Mouse (Mus musculus): ENCODE data around the gene Baz2a.

Gene Baz2a

GRCm38 (mm10) chr10:128175996-128176755, 84.8 kb downstream of the Baz2a start:
- DNase-seq (ENCODE audit: low spot score in 2 of 2): peak; percentile 45 to 49

DNA sequence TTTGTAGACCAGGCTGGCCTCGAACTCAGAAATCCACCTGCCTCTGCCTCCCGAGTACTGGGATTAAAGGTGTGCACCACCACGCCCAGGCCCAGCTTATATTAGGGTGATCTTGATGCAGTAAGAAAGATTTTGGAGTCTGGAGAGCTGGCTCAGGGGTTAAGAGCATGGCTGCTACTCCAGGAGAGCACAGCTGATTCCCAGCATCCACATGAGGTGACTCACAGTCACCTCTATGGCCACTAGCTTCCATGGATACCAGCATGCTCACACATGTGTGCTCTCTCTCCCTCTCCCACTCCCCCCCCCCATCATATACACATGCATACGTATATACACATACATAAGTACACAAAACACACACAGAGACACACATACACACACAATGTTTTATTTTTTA, 85.9 kb downstream of the Baz2a start:
- DNase-seq (ENCODE audit: low spot score in 2 of 2): no peak

Measured in right cerebral cortex, postnatal 10 days (tissue).